ENCODE assay signal across 8 mouse cellular contexts in the genomic region with DNA sequence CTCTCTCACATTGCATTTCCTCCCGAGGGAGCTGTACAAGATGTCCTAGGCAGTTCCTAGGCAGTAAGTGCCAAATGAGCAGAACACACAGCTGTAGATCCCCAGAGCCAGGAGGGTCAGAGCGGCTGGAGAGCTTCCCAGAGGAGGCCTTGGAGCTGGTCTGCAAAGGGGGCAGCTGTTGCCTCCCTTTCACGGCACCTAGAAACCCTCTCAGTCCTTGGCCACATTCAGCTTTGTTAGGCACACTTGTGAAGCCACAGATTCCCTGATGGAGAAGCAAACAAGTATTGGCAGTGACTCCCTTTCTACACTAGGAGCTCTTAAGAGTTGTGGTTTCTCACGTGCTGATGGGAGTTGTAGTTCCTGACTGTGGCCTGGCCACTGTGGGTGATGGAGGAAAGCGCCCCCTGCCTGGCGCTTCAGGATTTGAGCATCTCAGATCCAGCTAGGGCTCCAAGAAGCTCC. TPM values are rescaled to one million over a fixed set of nuclear protein-coding genes. Genes with fewer than 3 reads are reported as not detected.
DNase-seq lines count a peak whose midpoint lies in the region; ATAC-seq lines count a peak whose summit lies in the region.

No protein-coding gene starts in this region.

- DNase-seq in WW6 (ENCODE audit: low read depth, low spot score), result peak; percentile 76
- peak; percentile 80 to 81 for DNase-seq in cerebellum, postnatal 36 days
- DNase-seq in gastrocnemius, postnatal 10 days, result peak; percentile 74
- DNase-seq in left cerebral cortex, adult 9 months (ENCODE audit: low spot score in 2 of 2), result peak; percentile 79 to 90
- DNase-seq in right cerebral cortex, postnatal 10 days (ENCODE audit: low spot score in 2 of 2), result peak; percentile 88 to 91

- ATAC-seq in inflammation-experienced regulatory T-cells, adult 6 months, result peak; percentile 72
- peak; percentile 86 for ATAC-seq in megakaryocyte progenitor cell, adult 5-6 weeks (replicated peaks; ENCODE audit: poor library complexity)
- ATAC-seq in erythroblast, adult 5-6 weeks (replicated peaks; ENCODE audit: low FRiP score, poor library complexity, severe bottlenecking), result no peak

RNA-seq across cellular contexts. Expression of a gene that starts 33.5 kb away (rescaled TPM):
- total RNA-seq in gastrocnemius, postnatal 10 days (2021), result 1 to 10 TPM; 3.1 to 3.3 TPM
- polyA plus RNA-seq in inflammation-experienced regulatory T-cells, adult 6 months (2017; shearing (Covaris generic)), result under 1 TPM in 1 of 3 experiments, not detected in 2; 0.26 TPM
- not detected in 2 replicates for total RNA-seq in megakaryocyte progenitor cell, adult 5-6 weeks (2015)
- total RNA-seq in megakaryocyte progenitor cell, adult 5-6 weeks (2017), result not detected in 2 replicates
- not detected in 2 replicates for total RNA-seq in erythroblast, adult 5-6 weeks (2015; ENCODE audit: low replicate concordance)
- total RNA-seq in erythroblast, adult 5-6 weeks (2017; ENCODE audit: low replicate concordance), result not detected in 2 replicates

RNA-seq across cellular contexts. Expression of a gene that starts 52.9 kb away (rescaled TPM):
- 10 to 100 TPM; 30.5 to 31.4 TPM for total RNA-seq in gastrocnemius, postnatal 10 days (2021)
- 100 to 1,000 TPM in 1 of 3 experiments, 10 to 100 TPM in 2; 59.9 to 201 (median 68.4) TPM for polyA plus RNA-seq in inflammation-experienced regulatory T-cells, adult 6 months (2017; shearing (Covaris generic))
- total RNA-seq in megakaryocyte progenitor cell, adult 5-6 weeks (2015), result 223 and 244 TPM in 2 replicates
- total RNA-seq in megakaryocyte progenitor cell, adult 5-6 weeks (2017), result 283 and 290 TPM in 2 replicates
- 55.4 and 90.1 TPM in 2 replicates for total RNA-seq in erythroblast, adult 5-6 weeks (2015; ENCODE audit: low replicate concordance)
- total RNA-seq in erythroblast, adult 5-6 weeks (2017; ENCODE audit: low replicate concordance), result 31.9 and 39.0 TPM in 2 replicates
